Mouse (Mus musculus): ENCODE measurements around the gene Fam155a.
"Not testable (repeated sequence)": the region's sequence is repeated elsewhere in the genome, so short reads cannot be mapped to it uniquely, and the experiment has no call there.

Gene Fam155a

GRCm38 (mm10) chr8:9770999-9771605 lies at the start of gene Fam155a:
TSS of gene Fam155a (minus strand) at chr8:9771161.
- no peak for DNase-seq (ENCODE audit: low read depth in 2 of 2, low spot score in 2 of 2)

GRCm38 (mm10) chr8:9813273-9813946 lies 42.4 kb upstream of the Fam155a start:
- DNase-seq (ENCODE audit: low read depth in 2 of 2, low spot score in 2 of 2): no peak

- no peak for DNase-seq (ENCODE audit: low read depth in 2 of 2, low spot score in 2 of 2)
These were observed 40.1 kb upstream of the Fam155a start for GRCm38 (mm10) chr8:9810955-9811530.

GRCm38 (mm10) chr8:9808596-9808995 lies 37.6 kb upstream of the Fam155a start:
- DNase-seq (ENCODE audit: low read depth in 2 of 2, low spot score in 2 of 2): no peak

- no peak for DNase-seq (ENCODE audit: low read depth in 2 of 2, low spot score in 2 of 2)
These were observed 34.7 kb upstream of the Fam155a start for GRCm38 (mm10) chr8:9805676-9806075.

GRCm38 (mm10) chr8:9800346-9800745 lies 29.4 kb upstream of the Fam155a start:
- not testable (repeated sequence) for DNase-seq (ENCODE audit: low read depth in 2 of 2, low spot score in 2 of 2)

- DNase-seq (ENCODE audit: low read depth in 2 of 2, low spot score in 2 of 2): no peak
These were observed 29.0 kb upstream of the Fam155a start for GRCm38 (mm10) chr8:9799923-9800322.

- DNase-seq (ENCODE audit: low read depth in 2 of 2, low spot score in 2 of 2): no peak
These were observed 26.6 kb upstream of the Fam155a start for GRCm38 (mm10) chr8:9797514-9797913.

GRCm38 (mm10) chr8:9795724-9796123 lies 24.8 kb upstream of the Fam155a start:
- no peak for DNase-seq (ENCODE audit: low read depth in 2 of 2, low spot score in 2 of 2)

- DNase-seq (ENCODE audit: low read depth in 2 of 2, low spot score in 2 of 2): no peak
These were observed 22.4 kb upstream of the Fam155a start for GRCm38 (mm10) chr8:9793351-9793750.

- no peak for DNase-seq (ENCODE audit: low read depth in 2 of 2, low spot score in 2 of 2)
These were observed 9.4 kb upstream of the Fam155a start for GRCm38 (mm10) chr8:9780332-9780731.

- DNase-seq (ENCODE audit: low read depth in 2 of 2, low spot score in 2 of 2): no peak
These were observed 7.2 kb upstream of the Fam155a start for GRCm38 (mm10) chr8:9778148-9778547.

GRCm38 (mm10) chr8:9776818-9777217 lies 5.9 kb upstream of the Fam155a start:
- no peak for DNase-seq (ENCODE audit: low read depth in 2 of 2, low spot score in 2 of 2)

- DNase-seq (ENCODE audit: low read depth in 2 of 2, low spot score in 2 of 2): no peak
These were observed 1.5 kb upstream of the Fam155a start for GRCm38 (mm10) chr8:9772519-9772840.

- DNase-seq (ENCODE audit: low read depth in 2 of 2, low spot score in 2 of 2): no peak
These were observed 901 bp upstream of the Fam155a start for GRCm38 (mm10) chr8:9771606-9772518.

GRCm38 (mm10) chr8:9770261-9770998 lies 531 bp downstream of the Fam155a start:
- no peak for DNase-seq (ENCODE audit: low read depth in 2 of 2, low spot score in 2 of 2)

- DNase-seq (ENCODE audit: low read depth in 2 of 2, low spot score in 2 of 2): no peak
These were observed 1.9 kb downstream of the Fam155a start for GRCm38 (mm10) chr8:9769061-9769460.

GRCm38 (mm10) chr8:9735169-9735568 lies 35.8 kb downstream of the Fam155a start:
- DNase-seq (ENCODE audit: low read depth in 2 of 2, low spot score in 2 of 2): no peak

- no peak for DNase-seq (ENCODE audit: low read depth in 2 of 2, low spot score in 2 of 2)
These were observed 61.2 kb downstream of the Fam155a start for GRCm38 (mm10) chr8:9709791-9710190.

- no peak for DNase-seq (ENCODE audit: low read depth in 2 of 2, low spot score in 2 of 2)
These were observed 63.5 kb downstream of the Fam155a start for GRCm38 (mm10) chr8:9707433-9707832.

- no peak for DNase-seq (ENCODE audit: low read depth in 2 of 2, low spot score in 2 of 2)
These were observed 76.2 kb downstream of the Fam155a start for GRCm38 (mm10) chr8:9694794-9695193.
